Mouse (Mus musculus) layer of hippocampus, adult 9-10 months (tissue): ENCODE results near the gene Nr1i2.
"Not testable (repeated sequence)": the region's sequence is repeated elsewhere in the genome, so short reads cannot be mapped to it uniquely, and the experiment has no call there.

ENCODE experiments used
- DNase-seq: peaks from one replicate; pipeline ENCODE4 v3.0.0; 2022; ENCODE audit warnings: low spot score

Gene Nr1i2

GRCm38 (mm10) chr16:38287357-38287756 is 7.3 kb downstream of the Nr1i2 start:
- no peak for DNase-seq

GRCm38 (mm10) chr16:38286541-38286940 is 8.1 kb downstream of the Nr1i2 start:
- DNase-seq = no peak

- DNase-seq = no peak
Measured at GRCm38 (mm10) chr16:38285801-38286200, 8.8 kb downstream of the Nr1i2 start.

GRCm38 (mm10) chr16:38283300-38283699 is 11.3 kb downstream of the Nr1i2 start:
- no peak for DNase-seq

- DNase-seq = no peak
Measured at GRCm38 (mm10) chr16:38282559-38283160, 12.0 kb downstream of the Nr1i2 start.

GRCm38 (mm10) chr16:38280951-38281350 is 13.7 kb downstream of the Nr1i2 start:
- DNase-seq = no peak

GRCm38 (mm10) chr16:38279794-38280193 is 14.8 kb downstream of the Nr1i2 start:
- no peak for DNase-seq

- DNase-seq = no peak
Measured at GRCm38 (mm10) chr16:38274737-38275136, 19.9 kb downstream of the Nr1i2 start.

- no peak for DNase-seq
Measured at GRCm38 (mm10) chr16:38272483-38272882, 22.1 kb downstream of the Nr1i2 start.

GRCm38 (mm10) chr16:38271601-38272000 is 23.0 kb downstream of the Nr1i2 start:
- no peak for DNase-seq

GRCm38 (mm10) chr16:38255927-38256326 is 38.7 kb downstream of the Nr1i2 start:
- DNase-seq = no peak

GRCm38 (mm10) chr16:38255107-38255506 is 39.5 kb downstream of the Nr1i2 start:
- no peak for DNase-seq

GRCm38 (mm10) chr16:38254001-38254400 is 40.6 kb downstream of the Nr1i2 start:
- no peak for DNase-seq

- DNase-seq = no peak
Measured at GRCm38 (mm10) chr16:38250467-38250866, 44.2 kb downstream of the Nr1i2 start.

GRCm38 (mm10) chr16:38248331-38248961 is 46.2 kb downstream of the Nr1i2 start:
- no peak for DNase-seq

GRCm38 (mm10) chr16:38245849-38246585 is 48.6 kb downstream of the Nr1i2 start:
- DNase-seq = no peak

- DNase-seq = no peak
Measured at GRCm38 (mm10) chr16:38245379-38245778, 49.2 kb downstream of the Nr1i2 start.

GRCm38 (mm10) chr16:38244111-38244510 is 50.5 kb downstream of the Nr1i2 start:
- no peak for DNase-seq

- DNase-seq = no peak
Measured at GRCm38 (mm10) chr16:38240167-38240566, 54.5 kb downstream of the Nr1i2 start.

GRCm38 (mm10) chr16:38239729-38240128 is 54.9 kb downstream of the Nr1i2 start:
- DNase-seq = peak; percentile 67

- DNase-seq = no peak
Measured at GRCm38 (mm10) chr16:38236936-38237585, 57.6 kb downstream of the Nr1i2 start.

GRCm38 (mm10) chr16:38222491-38222890 is 72.1 kb downstream of the Nr1i2 start:
- not testable (repeated sequence) for DNase-seq

GRCm38 (mm10) chr16:38205272-38205671 is 89.4 kb downstream of the Nr1i2 start:
- DNase-seq = no peak
